Mouse (Mus musculus) brain, embryonic 14.5 days (tissue): ENCODE results near the gene St6galnac5. TPM values are rescaled to one million over a fixed set of nuclear protein-coding genes. Genes with fewer than 3 reads are reported as not detected.
A peak's percentile ranks its signal among the peaks of the same experiment; 100 is the strongest.

Experiments used
- DNase-seq: peaks from one replicate; pipeline ENCODE4 v3.0.0-alpha.2; 2011; ENCODE audit warnings: low read depth
- CTCF ChIP-seq: fragments of 200-500 bp; IDR thresholded peaks from 2 replicates; pipeline ENCODE4 v1.5.1; 2012; ENCODE audit warnings: inconsistent platforms, mild to moderate bottlenecking, moderate library complexity, borderline replicate concordance; ENCODE audit not compliant: insufficient read depth, insufficient read length; ENCODE audit errors: extremely low read depth
- POLR2A ChIP-seq: fragments of 200-500 bp; IDR thresholded peaks from 2 replicates; pipeline ENCODE4 v1.6.1; 2012; ENCODE audit warnings: mild to moderate bottlenecking, inconsistent platforms, borderline replicate concordance; ENCODE audit not compliant: poor library complexity, insufficient read depth, insufficient read length, severe bottlenecking; ENCODE audit errors: extremely low read depth
- polyA plus RNA-seq: library from polyadenylated mRNA; depleted of rRNA; stranded (reverse); fragments of >200 nt; gene quantifications from 2 replicates; pipeline ENCODE4 v1.2.3, GENCODE M21; 2012

The St6galnac5 gene
- polyA plus RNA-seq, 1 experiment: 24.4 TPM

DNA sequence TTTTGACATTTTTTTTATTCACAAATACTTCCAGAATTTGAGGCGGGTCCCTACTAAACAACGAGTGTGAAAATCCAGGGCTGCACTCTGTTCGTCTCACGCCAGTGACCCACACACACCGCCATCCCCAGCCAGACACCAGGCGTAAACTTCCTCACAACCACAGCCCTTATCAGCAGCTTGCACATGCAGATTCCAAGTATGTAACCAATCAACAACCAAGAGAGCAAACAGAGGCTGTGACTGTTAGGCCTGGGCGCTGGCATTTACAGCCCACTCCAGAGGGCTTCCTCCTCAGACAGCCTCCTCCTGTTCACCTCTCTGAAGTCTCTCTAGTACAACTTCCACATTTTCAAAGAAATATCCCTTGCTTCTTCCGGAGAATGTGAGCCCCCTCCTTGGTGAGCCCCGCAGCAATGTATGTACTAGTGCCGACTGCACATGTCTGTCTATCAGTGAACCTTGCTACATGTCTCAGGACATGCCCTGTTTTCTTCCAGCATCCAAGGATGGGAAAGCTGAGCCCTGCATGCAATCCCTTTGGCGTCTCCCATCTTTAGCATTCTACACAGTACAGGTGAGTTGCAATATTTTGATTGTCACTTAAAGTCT, 2.5 kb downstream of the St6galnac5 start:
- no peak for TF ChIP-seq CTCF
- TF ChIP-seq POLR2A: no peak
- no peak for DNase-seq

- DNase-seq: no peak
These were observed 10.7 kb downstream of the St6galnac5 start for GRCm38 (mm10) chr3:152971373-152971772.

GRCm38 (mm10) chr3:152969774-152970347, 12.2 kb downstream of the St6galnac5 start:
- DNase-seq: peak; percentile 46
- TF ChIP-seq POLR2A: no peak
- no peak for TF ChIP-seq CTCF

More at GRCm38 (mm10) chr3:152971373-152971772, 10.7 kb downstream of the St6galnac5 start:
- TF ChIP-seq POLR2A: no peak
- no peak for TF ChIP-seq CTCF

- TF ChIP-seq POLR2A (no peak), CTCF (no peak)
- DNase-seq: no peak
These were observed 20.1 kb downstream of the St6galnac5 start for GRCm38 (mm10) chr3:152961855-152962376.

DNA sequence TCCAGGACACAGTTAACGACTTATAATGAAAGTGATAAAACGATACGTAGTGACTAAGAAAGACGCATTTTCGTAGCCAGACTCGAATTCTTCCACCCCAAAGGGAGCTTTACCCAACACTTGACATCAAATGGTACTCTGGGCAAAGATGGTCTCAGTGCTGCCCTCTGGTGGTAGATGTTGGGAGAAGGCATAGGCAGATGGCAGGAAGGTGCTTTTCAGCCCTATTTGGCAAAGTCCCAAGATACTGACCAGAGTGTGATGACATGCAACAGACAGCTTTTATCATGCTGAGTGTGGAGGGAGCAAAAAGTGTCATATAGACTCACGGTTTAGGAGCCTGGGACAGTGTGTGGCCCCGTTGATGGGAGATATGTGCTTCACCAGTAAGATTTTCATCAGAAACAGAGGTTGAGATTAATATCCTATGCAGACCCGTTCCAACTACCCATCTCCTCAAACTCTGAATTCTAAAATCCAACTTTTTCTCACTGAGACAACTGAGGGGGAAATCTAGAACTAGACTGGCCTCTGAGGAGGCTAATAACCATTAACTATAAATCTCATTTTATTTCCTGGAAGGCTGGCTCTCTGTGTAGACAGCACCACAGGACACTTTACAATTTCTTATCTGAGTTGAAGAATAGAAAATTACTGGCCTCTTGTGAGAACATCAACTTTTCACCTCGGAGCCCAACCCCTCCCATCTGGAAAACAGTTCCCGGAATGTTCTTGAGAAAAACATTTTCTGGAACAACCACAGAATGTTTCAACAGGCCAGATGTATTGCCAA, 23.5 kb downstream of the St6galnac5 start:
- DNase-seq: peak; percentile 49
- TF ChIP-seq POLR2A (no peak), CTCF (peak; percentile 70; the same call in 1 of the 2 replicates)

GRCm38 (mm10) chr3:152956771-152957170, 25.3 kb downstream of the St6galnac5 start:
- no peak for TF ChIP-seq CTCF
- TF ChIP-seq POLR2A: no peak
- DNase-seq: no peak

DNA sequence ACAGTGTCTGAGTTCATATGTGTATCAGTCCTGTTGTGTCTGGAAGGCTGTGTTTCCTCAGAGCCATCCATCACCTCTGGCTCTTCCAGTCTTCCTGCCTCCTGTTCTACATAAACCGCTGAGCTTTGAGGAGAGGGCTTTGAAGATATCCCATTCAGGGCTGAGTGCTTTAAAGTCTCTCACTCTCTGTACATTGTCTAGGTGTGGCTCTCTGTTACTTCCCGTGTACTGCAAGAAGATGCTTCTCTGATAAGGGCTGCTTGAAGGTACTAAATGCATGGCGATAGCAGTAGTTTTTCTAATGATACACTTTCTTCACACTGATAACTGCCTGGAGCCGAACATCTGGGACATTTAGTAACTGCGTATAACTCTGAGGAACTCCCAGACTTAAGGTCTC, 26.0 kb downstream of the St6galnac5 start:
- no peak for TF ChIP-seq POLR2A
- no peak for TF ChIP-seq CTCF
- no peak for DNase-seq

DNA sequence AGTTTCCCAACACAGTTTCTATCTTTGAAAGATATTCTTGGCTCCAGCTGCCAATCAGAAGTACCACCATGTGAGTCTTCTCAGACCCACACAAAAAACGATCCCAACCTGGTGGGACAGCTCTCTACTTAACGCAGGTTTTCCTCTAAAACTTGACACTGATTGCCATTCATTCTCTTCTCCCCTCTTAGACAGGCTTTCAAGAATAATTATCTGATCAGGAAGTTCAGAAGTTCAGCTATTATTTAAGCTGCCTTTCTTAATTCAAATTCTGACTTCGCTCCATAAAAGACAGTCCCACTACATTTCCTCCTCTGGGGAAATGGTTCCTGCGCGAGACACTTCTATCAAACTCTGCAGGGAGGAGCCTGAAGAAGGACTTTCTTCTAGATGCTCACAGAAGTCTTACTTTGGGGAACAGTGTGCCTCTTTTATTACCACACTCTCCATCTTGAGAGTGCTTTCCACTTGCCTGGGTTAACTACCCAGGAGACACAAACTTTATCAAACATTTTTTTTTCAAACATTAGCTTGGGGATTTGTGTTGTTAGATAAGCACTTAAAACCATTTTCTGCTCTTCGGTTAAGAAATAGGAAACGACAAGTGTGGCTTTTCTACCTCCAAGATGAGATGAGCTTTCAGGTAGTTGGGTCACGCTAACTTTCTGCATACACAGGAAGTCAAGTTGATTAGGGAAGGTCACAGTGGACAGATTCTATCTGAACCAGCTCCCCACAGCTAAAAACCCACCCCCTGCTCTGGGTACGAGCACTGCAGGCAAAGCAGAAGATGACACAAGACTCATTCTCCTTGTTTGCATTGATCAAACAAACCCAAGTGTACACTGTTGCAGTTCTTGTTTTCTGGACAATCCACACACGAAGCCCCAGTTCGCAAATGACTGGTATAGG, 30.2 kb downstream of the St6galnac5 start:
- no peak for DNase-seq
- TF ChIP-seq POLR2A (no peak), CTCF (no peak)

- DNase-seq: no peak
- no peak for TF ChIP-seq POLR2A
- peak; percentile 17; the same call in 1 of the 2 replicates for TF ChIP-seq CTCF
These were observed 31.1 kb downstream of the St6galnac5 start for GRCm38 (mm10) chr3:152950914-152951313.

DNA sequence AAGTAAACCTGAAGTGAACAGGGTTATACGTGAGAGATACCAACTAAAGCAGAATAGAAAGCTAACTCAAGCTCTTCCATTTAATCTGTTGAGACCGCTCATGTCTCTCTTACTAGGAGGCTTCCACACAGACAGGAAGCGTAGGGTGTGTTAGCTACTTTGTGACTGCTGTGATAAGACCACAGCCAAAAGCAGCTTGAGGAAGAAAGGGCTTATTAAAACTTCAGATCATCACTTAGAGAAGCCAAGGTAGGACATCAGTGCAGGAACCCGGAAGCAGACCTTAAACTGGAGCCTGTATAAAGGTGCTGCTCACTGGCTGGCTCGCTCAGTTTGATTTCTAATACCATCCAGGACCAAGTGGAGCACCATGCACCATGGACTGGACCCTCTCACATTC, 31.7 kb downstream of the St6galnac5 start:
- DNase-seq: no peak
- no peak for TF ChIP-seq POLR2A
- no peak for TF ChIP-seq CTCF

DNA sequence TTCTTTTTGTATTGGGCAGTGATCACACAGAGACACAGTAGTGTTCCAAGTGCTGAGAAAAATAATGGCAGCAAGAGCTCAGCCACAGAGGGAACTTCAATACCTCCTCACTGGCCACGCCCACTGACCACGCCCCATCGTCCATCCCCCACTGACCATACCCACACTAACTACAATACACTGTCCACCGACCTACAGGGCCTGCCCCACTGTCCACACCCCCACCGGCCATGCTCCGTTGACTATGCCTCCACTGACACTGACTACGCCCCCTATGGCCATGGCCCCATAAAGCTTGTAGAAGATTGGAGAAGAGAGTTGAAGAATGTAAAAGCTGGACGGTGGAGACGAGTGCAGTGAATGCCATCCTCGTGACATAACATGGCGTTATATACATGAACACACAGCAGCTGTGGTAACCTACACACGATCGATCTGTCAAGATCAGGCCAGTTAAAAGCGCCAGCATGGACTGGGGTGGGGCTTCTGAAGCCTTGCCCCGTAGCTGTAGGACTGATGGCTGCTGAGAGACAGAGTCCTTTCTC, 32.7 kb downstream of the St6galnac5 start:
- DNase-seq: no peak
- no peak for TF ChIP-seq CTCF
- no peak for TF ChIP-seq POLR2A
